Mouse (Mus musculus) MEL (cell line): ENCODE data around the gene Trim47.

Source experiments
- CHD1 ChIP-seq: IDR thresholded peaks from 2 replicates; pipeline ENCODE4 v1.6.1; 2012; ENCODE audit warnings: low read depth, mild to moderate bottlenecking, inconsistent platforms, low read length, improper control_type of control experiment
- CTCF ChIP-seq, 3 experiments: IDR thresholded peaks in 2 of 3; conservative IDR thresholded peaks in 1 of 3; 2 replicates each; pipeline ENCODE4 v1.5.1; 2011 to 2012; ENCODE audit warnings: low read length in 3 of 3, low read depth in 2 of 3, mild to moderate bottlenecking in 2 of 3, improper control_type of control experiment in 1 of 3, inconsistent platforms in 1 of 3, mixed read lengths in 1 of 3, moderate library complexity in 1 of 3; ENCODE audit not compliant: control insufficient read depth in 1 of 3, insufficient read depth in 1 of 3, poor library complexity in 1 of 3, severe bottlenecking in 1 of 3
- GABPA ChIP-seq: IDR thresholded peaks from 2 replicates; pipeline ENCODE4 v1.6.1; 2012; ENCODE audit warnings: low read depth, mild to moderate bottlenecking, inconsistent platforms, low read length, improper control_type of control experiment, moderate library complexity
- HCFC1 ChIP-seq: IDR thresholded peaks from 2 replicates; pipeline ENCODE4 v1.6.1; 2012; ENCODE audit warnings: low read depth, mild to moderate bottlenecking, inconsistent platforms, low read length, improper control_type of control experiment, moderate library complexity
- MAZ ChIP-seq: IDR thresholded peaks from 2 replicates; pipeline ENCODE4 v1.6.1; 2012; ENCODE audit warnings: low read depth, mild to moderate bottlenecking, inconsistent platforms, low read length, improper control_type of control experiment
- USF2 ChIP-seq, 2 experiments: IDR thresholded peaks; 2 replicates each; pipeline ENCODE4 v1.6.1; 2011 to 2012; ENCODE audit warnings: improper control_type of control experiment in 2 of 2, low read length in 2 of 2, borderline replicate concordance in 1 of 2, inconsistent platforms in 1 of 2, low read depth in 1 of 2, mild to moderate bottlenecking in 1 of 2; ENCODE audit not compliant: insufficient read depth in 1 of 2

DNA sequence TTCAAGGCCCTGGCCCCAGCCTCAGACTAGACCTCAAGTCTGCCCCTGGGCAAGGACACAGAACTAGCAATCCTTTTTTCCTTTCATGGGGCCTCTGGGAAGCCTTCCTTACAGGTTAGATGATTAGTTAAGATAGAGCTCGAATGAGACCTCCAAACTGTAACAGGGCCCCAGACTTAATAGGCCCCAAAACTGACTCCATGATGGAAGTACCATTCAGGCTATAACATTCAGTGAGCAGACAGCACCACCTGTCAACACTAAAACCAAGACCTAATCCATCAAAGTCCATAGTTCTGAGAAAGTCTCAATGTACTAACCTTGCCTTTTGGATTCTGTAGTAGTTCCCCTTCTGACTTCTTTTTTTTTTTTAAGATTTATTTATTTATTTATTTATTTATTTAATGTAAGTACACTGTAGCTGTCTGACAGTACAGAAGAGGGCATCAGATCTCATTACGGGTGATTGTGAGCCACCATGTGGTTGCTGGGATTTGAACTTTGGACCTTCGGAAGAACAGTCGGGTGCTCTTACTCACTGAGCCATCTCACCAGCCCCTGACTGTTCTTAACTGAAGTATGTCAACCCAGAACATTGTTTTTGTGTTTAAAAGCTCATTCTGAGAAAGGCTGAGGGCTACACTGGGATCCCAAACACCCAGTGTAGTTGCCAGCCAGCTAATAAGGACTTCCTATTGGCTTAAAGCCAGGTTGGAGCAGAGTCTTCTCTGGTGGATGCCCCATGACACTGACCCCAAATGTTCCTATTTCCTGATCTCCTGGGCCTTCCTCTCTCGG, 43.2 kb upstream of the Trim47 start:
- TF ChIP-seq CHD1 (no peak), CTCF (IDR thresholded peaks at IDR 0.05 in 2 of 3, conservative IDR thresholded peaks at IDR 0.05 in 1 of 3; ENCODE audit: control insufficient read depth in 1 of 3, insufficient read depth in 1 of 3, low read depth in 2 of 3, low read length in 3 of 3, poor library complexity in 1 of 3, severe bottlenecking in 1 of 3) (no peak), MAZ (no peak), USF2 (IDR thresholded peaks at IDR 0.05; ENCODE audit: borderline replicate concordance in 1 of 2, insufficient read depth in 1 of 2, low read depth in 1 of 2, low read length in 2 of 2) (no peak), HCFC1 (no peak), GABPA (no peak)
